Mouse (Mus musculus) intestine, postnatal 0 days (tissue): Measurements from ENCODE around the gene Zdhhc11. TPM values are rescaled to one million over a fixed set of nuclear protein-coding genes. Genes with fewer than 3 reads are reported as not detected.

Source experiments
- ATAC-seq: fragments of 200-750 bp; cut with Nextera tagmentation; 2 replicates; pipeline ENCODE4 v1.8.0; 2017; ENCODE audit warnings: mild to moderate bottlenecking, moderate TSS enrichment, moderate library complexity
- H3K27ac ChIP-seq: fragments of 300-500 bp; sonication (generic); 2 replicates; pipeline ENCODE4 v1.5.1; 2014; ENCODE audit warnings: mild to moderate bottlenecking, low read depth, low read length, moderate library complexity
- H3K27me3 ChIP-seq: fragments of 300-500 bp; sonication (generic); replicated peaks from 2 replicates; pipeline ENCODE4 v1.6.1; 2014; ENCODE audit warnings: low read length, mixed read lengths; ENCODE audit not compliant: control insufficient read depth, insufficient read depth
- H3K36me3 ChIP-seq: fragments of 300-500 bp; sonication (generic); 2 replicates; pipeline ENCODE4 v1.6.1; 2014; ENCODE audit warnings: mild to moderate bottlenecking, moderate library complexity; ENCODE audit not compliant: control insufficient read depth, insufficient read depth
- H3K4me1 ChIP-seq: fragments of 300-500 bp; sonication (generic); replicated peaks from 2 replicates; pipeline ENCODE4 v1.6.1; 2014; ENCODE audit warnings: antibody characterized with exemption, low read length, mixed read lengths; ENCODE audit not compliant: control insufficient read depth, insufficient read depth
- H3K4me2 ChIP-seq: fragments of 300-500 bp; sonication (generic); replicated peaks from 2 replicates; pipeline ENCODE4 v1.6.1; 2014; ENCODE audit warnings: low read depth, mild to moderate bottlenecking, moderate library complexity
- H3K4me3 ChIP-seq: fragments of 300-500 bp; sonication (generic); 2 replicates; pipeline ENCODE4 v1.5.1; 2014; ENCODE audit warnings: low read depth, low read length
- H3K9ac ChIP-seq: fragments of 300-500 bp; sonication (generic); 2 replicates; pipeline ENCODE4 v1.6.1; 2014; ENCODE audit warnings: mild to moderate bottlenecking, low read depth, low read length
- H3K9me3 ChIP-seq: fragments of 300-500 bp; sonication (generic); 2 replicates; pipeline ENCODE4 v1.6.1; 2016; ENCODE audit warnings: mixed run types; ENCODE audit not compliant: control insufficient read depth
- CTCF ChIP-seq: sonication (generic); IDR thresholded peaks from 2 replicates; pipeline ENCODE4 v1.5.1; 2016; ENCODE audit warnings: low read depth, mild to moderate bottlenecking, control low read depth, antibody characterized with exemption, moderate library complexity
- WGBS: fragments of 180-500 bp; shearing (Covaris S2); extraction: QIAGEN DNeasy Blood & Tissue Kit; methylation state at CpG from one replicate; pipeline ENCODE4 v1.1.7; 2014; 5-methylcytosine and 5-hydroxymethylcytosine counted together
- polyA plus RNA-seq: library from polyadenylated mRNA; unstranded; fragments of >200 nt; fragmentation: Nextera tagmentation; extraction: Ambion mirVana; gene quantifications from 2 replicates; pipeline ENCODE4 v1.2.1, GENCODE M21; 2015

Gene Zdhhc11
- polyA plus RNA-seq, 1 experiment from 2014 or later = not detected

DNA sequence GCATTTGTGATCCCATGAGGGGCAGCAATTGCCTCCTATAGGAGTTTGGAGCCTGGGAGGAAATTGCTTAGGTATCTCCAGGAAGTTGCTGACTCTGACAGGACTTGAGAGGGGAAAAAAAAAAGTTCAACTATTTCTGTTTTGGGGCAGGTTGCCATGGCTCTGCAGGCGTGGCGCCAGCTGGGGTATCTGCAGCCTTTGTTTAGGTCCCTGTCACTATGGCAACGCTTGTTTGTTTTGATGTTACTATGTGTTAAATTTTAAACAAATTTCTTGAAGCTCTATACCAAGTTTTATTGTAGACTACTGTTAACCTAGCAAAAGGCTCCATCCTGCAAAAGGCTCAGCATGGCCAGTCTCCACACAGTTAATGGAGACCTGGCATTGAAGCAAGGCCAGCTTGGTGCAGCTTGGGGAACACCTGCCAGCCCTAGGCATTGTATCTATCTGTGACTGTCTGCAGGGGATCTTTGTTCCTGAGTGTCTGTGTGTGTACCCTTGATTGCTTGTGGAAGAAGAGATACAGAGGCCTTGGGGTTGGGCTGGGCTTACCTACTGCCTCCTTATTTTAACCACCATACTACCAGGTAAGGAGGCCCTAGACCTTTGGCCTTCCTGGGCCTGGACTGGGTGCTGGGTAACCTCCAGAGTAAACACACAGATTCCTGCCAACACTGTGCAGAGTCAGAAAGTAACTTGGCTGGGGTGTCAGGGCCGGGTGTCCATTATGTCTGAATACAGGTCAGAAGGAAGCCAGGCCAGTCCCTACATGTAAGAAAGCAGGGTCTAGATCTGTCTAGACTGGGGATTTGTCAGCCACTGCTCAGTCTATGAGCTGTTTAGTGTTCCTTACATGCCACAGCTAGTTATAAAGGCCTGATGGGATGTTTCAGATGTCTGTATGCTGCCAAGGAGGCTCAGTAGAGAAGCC lies 61.8 kb downstream of the Zdhhc11 start:
- no peak overlapping the region for H3K4me3 ChIP-seq
- TF ChIP-seq CTCF = no peak
- H3K9me3 ChIP-seq = no peaks in the 10 kb centered on the region
- peak; percentile 43 for ATAC-seq
- H3K4me2 ChIP-seq = no peak overlapping the region; the same call in 1 of the 2 replicates
- peak overlapping the region; percentile 75 for H3K27ac ChIP-seq
- H3K36me3 ChIP-seq = no peaks in the 10 kb centered on the region; the same call in 1 of the 2 replicates
- H3K27me3 ChIP-seq = no peaks in the 10 kb centered on the region
- 41% methylated on average over 4 of the region's 4 CpGs for WGBS
- 0 out of 2 replicates have a peak overlapping the region, but pooled peaks have one; percentile 27 for H3K9ac ChIP-seq
- peaks cover 16% of the 10 kb centered on the region for H3K4me1 ChIP-seq

GRCm38 (mm10) chr13:74026215-74026614 lies 62.6 kb downstream of the Zdhhc11 start:
- Histone ChIP-seq H3K4me3 (no peak overlapping the region), H3K27me3 (no peaks in the 10 kb centered on the region), H3K9ac (peak overlapping the region; percentile 27; the same call in 1 of the 2 replicates), H3K4me1 (peaks cover 16% of the 10 kb centered on the region), H3K4me2 (no peak overlapping the region), H3K36me3 (peaks cover 7% of the 10 kb centered on the region; the same call in 1 of the 2 replicates), H3K27ac (peak overlapping the region; percentile 6; the same call in 1 of the 2 replicates), H3K9me3 (no peaks in the 10 kb centered on the region)
- WGBS = 29% methylated on average over 2 of the region's 2 CpGs
- TF ChIP-seq CTCF = peak; percentile 91
- ATAC-seq = peak; percentile 55; the same call in 1 of the 2 replicates

DNA sequence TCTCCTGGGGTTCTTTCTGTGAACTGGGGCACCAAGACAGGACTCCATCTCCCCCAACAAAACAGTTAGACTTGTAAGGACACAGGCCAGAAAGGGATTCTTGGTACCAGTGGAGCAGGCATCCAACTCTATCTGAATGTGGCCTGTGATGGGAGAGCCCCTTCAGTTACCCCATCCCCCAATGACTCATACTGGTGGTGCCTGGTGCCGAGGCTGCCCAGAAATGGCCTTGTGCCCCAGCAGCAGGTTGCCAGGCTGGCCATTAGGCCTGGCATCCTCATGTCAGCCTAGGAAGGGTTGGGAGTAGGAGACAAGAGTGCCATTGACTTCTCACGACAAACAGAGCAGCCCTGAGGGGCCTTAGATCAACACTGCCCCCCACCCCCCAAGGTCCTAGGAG lies 64.5 kb downstream of the Zdhhc11 start:
- H3K36me3 ChIP-seq = peaks cover 22% of the 10 kb centered on the region; the same call in 1 of the 2 replicates
- H3K9me3 ChIP-seq = no peaks in the 10 kb centered on the region
- no peaks in the 10 kb centered on the region for H3K27me3 ChIP-seq
- WGBS = 41% methylated on average over 2 of the region's 2 CpGs
- H3K4me2 ChIP-seq = no peak overlapping the region
- H3K4me1 ChIP-seq = peaks cover 16% of the 10 kb centered on the region
- H3K27ac ChIP-seq = no peak overlapping the region
- no peak overlapping the region for H3K9ac ChIP-seq
- ATAC-seq = no peak
- no peak for TF ChIP-seq CTCF
- H3K4me3 ChIP-seq = no peak overlapping the region

DNA sequence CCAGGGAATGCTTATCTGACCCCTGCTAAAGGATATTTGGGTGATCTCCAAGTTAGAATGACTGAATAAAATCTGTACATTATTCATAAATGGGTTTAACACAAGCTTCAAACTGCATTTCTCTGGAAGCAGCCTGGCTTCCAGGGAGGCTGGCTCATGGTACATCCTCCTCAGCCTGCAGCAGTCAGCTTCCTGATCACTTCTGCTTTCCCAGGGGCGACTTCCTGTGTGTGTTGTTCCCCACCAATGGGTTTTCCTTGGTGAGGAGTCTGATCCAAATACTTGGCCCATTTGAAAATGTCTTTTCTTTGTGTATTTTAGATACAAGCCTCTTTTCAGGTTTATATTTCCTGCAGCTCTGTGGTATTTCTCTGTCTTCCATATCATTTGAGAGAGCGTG lies 65.4 kb downstream of the Zdhhc11 start:
- TF ChIP-seq CTCF = no peak
- H3K27me3 ChIP-seq = no peaks in the 10 kb centered on the region
- WGBS = 76% methylated on average over 2 of the region's 2 CpGs
- H3K9ac ChIP-seq = no peak overlapping the region
- H3K4me3 ChIP-seq = no peak overlapping the region
- no peak overlapping the region for H3K4me2 ChIP-seq
- peaks cover 16% of the 10 kb centered on the region for H3K4me1 ChIP-seq
- no peak for ATAC-seq
- H3K36me3 ChIP-seq = peaks cover 29% of the 10 kb centered on the region; the same call in 1 of the 2 replicates
- no peaks in the 10 kb centered on the region for H3K9me3 ChIP-seq
- H3K27ac ChIP-seq = no peak overlapping the region

DNA sequence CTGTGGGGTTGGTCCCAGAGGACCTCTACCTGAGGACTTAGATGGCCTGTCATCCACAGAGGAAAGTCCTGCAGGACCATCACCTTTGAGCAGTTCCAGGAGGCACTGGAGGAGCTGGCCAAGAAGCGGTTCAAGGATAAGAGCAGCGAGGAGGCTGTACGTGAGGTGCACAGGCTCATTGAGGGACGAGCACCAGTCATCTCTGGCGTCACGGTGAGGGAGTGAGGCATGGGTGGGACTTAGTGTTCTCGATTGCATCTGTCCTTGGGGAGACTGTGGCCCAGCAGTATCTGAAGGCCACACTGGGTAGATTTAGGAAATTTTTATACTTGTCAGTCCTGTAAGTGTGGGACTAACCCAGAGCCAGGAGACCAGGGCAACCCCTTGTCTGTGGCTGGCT lies 67.0 kb downstream of the Zdhhc11 start:
- TF ChIP-seq CTCF = no peak
- 81% methylated on average over 7 of the region's 7 CpGs for WGBS
- ATAC-seq = no peak
- peaks cover 30% of the 10 kb centered on the region; the same call in 1 of the 2 replicates for H3K36me3 ChIP-seq
- no peak overlapping the region for H3K4me3 ChIP-seq
- H3K4me1 ChIP-seq = peaks cover 5% of the 10 kb centered on the region; the same call in 1 of the 2 replicates
- H3K9me3 ChIP-seq = no peaks in the 10 kb centered on the region
- no peaks in the 10 kb centered on the region for H3K27me3 ChIP-seq
- H3K9ac ChIP-seq = no peak overlapping the region
- no peak overlapping the region for H3K4me2 ChIP-seq
- no peak overlapping the region for H3K27ac ChIP-seq

DNA sequence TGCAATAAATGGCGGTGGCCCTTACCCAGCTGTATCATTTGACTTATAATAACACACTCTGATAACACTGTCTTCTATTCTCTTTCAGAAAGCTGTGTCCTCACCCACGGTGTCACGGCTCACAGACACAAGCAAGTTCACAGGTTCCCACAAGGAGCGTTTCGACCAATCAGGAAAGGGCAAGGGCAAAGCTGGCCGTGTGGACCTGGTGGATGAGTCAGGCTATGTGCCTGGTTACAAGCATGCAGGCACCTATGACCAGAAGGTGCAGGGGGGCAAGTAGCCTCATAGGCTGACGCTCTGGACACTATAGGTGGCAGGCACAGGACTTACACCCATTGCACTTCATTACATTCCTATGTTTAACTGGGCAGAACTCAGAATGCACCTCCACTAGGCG lies 67.5 kb downstream of the Zdhhc11 start:
- no peak overlapping the region for H3K4me2 ChIP-seq
- H3K27ac ChIP-seq = no peak overlapping the region
- no peak overlapping the region for H3K9ac ChIP-seq
- no peaks in the 10 kb centered on the region for H3K9me3 ChIP-seq
- H3K27me3 ChIP-seq = no peaks in the 10 kb centered on the region
- TF ChIP-seq CTCF = no peak
- no peak overlapping the region for H3K4me3 ChIP-seq
- peaks cover 30% of the 10 kb centered on the region; the same call in 1 of the 2 replicates for H3K36me3 ChIP-seq
- WGBS = 81% methylated on average over 8 of the region's 8 CpGs
- 0 out of 2 replicates have a peak, but pooled peaks cover under 1% of the 10 kb centered on the region for H3K4me1 ChIP-seq
- no peak for ATAC-seq
